Mouse (Mus musculus) splenic B cell, adult 2 months (primary cell): ENCODE data around the gene Nup85.

ENCODE experiments used
- DNase-seq: peaks from one replicate; pipeline ENCODE4 v3.0.0-alpha.2; 2011; ENCODE audit warnings: low read depth, low spot score
- H3K27me3 ChIP-seq: 2 replicates; pipeline ENCODE4 v1.6.1; 2012; ENCODE audit warnings: mild to moderate bottlenecking, low read length, moderate library complexity, mixed read lengths; ENCODE audit not compliant: control insufficient read depth, poor library complexity, insufficient read depth, severe bottlenecking
- H3K36me3 ChIP-seq: 2 replicates; pipeline ENCODE4 v1.6.1; 2012; ENCODE audit warnings: mild to moderate bottlenecking, low read length, moderate library complexity, mixed read lengths; ENCODE audit not compliant: control insufficient read depth, poor library complexity, insufficient read depth, severe bottlenecking

The Nup85 gene

DNA sequence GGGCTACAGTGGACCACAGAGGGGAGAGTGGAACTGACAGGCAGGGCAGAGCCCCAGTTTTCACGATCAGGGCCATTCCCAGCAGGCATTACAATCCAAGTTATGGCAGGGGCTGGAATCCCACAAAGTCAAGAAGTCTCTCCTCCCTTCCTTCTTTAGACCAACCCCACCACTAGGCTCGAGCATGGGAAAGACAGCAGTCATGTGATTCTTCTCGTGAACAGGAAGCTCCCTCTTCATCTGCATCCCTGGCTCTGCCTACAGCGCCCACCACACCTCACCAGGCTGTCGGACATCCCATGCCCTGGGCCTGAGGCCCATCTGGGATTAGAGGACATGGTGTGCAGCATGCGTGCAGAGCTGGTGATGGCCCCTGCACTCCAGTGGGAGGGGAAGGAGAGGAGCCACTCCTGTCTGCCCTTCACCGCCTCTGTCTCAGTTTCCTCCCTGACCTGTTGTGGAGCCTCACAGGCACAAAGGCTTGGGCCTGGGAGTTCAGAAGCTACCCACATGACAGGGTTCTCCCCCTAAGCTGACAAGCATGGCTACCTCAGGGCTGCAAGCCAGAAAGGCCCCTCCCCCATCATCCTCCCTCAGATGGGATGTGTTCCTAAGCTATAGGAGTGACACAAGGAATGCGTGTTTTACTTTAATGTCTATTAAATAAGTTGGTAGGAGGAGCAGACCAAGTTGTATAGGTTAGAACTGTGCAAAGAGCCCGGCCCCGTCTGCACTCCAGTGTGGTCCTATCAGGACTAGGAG lies 50.3 kb downstream of the Nup85 start:
- H3K27me3 ChIP-seq = no peaks in the 10 kb centered on the region
- H3K36me3 ChIP-seq = peaks cover 5% of the 10 kb centered on the region
- no peak for DNase-seq

- DNase-seq = no peak
- no peaks in the 10 kb centered on the region for H3K27me3 ChIP-seq
Observed at GRCm38 (mm10) chr11:115615108-115615825, 51.0 kb downstream of the Nup85 start.

GRCm38 (mm10) chr11:115615875-115616274 lies 51.6 kb downstream of the Nup85 start:
- Histone ChIP-seq H3K36me3 (peaks cover 6% of the 10 kb centered on the region), H3K27me3 (no peaks in the 10 kb centered on the region)
- DNase-seq = no peak

More at GRCm38 (mm10) chr11:115615108-115615825, 51.0 kb downstream of the Nup85 start:
- peaks cover 4% of the 10 kb centered on the region for H3K36me3 ChIP-seq

GRCm38 (mm10) chr11:115616371-115616770 lies 52.1 kb downstream of the Nup85 start:
- peaks cover 8% of the 10 kb centered on the region for H3K36me3 ChIP-seq
- no peaks in the 10 kb centered on the region for H3K27me3 ChIP-seq
- no peak for DNase-seq

DNA sequence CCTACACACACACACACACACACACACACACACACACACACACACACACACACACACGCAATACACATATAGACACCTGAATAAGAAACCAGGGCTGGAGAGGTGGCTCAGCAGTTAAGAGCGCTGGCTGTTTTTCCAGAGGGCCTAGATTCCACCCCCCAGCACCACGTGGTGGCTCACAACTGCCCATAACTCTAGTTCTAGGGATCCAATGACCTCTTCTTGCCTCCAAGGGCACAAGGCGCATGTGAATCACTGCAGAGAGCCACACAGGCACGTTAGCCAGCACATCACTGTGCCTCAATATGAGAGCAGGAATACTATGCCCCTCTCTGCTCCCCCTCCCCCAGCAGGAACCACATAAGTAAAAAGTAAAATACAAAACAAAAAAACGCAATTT lies 52.7 kb downstream of the Nup85 start:
- H3K27me3 ChIP-seq = no peaks in the 10 kb centered on the region
- H3K36me3 ChIP-seq = peaks cover 8% of the 10 kb centered on the region
- no peak for DNase-seq

- no peak for DNase-seq
Observed at GRCm38 (mm10) chr11:115618001-115618400, 53.8 kb downstream of the Nup85 start.

DNA sequence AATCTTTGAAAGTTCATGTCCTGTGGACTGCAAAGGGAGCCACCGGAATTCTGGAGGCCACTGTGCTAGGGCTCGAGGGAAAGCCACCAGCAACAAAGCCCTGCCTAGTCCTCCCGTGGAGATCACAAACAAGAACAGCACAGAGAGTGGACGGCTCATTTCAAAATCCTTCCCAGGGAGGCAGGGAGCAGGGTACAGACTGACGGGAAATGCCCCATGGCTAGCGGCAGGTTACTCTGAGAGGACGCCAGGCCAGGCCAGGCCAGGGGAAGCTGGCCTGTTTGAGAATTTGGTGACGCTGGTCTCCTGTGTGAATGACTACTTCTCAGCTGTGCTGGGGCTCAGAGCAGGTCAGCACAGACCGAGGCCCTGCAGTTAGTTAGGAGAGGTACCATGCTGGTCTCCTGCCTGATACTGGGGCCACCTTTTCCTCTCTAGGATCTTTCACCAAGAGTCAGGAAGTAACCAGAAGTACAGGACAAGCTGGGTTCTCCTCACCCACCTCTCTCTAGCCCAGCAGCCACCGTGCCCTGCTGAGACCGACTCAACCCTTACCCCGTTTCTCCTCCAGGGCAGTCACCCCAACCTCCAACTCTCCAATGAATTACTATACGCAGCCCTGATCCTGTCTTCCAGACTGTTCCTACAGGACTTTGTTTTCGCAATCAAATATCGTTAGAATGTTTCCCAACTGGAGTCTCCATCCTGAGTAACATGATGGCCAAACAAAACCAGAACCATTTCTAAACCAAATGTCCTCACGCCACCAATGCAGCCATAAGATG lies 54.7 kb downstream of the Nup85 start:
- DNase-seq = no peak
- Histone ChIP-seq H3K27me3 (no peaks in the 10 kb centered on the region), H3K36me3 (peaks cover 12% of the 10 kb centered on the region)

More at GRCm38 (mm10) chr11:115618001-115618400, 53.8 kb downstream of the Nup85 start:
- Histone ChIP-seq H3K36me3 (peaks cover 10% of the 10 kb centered on the region), H3K27me3 (no peaks in the 10 kb centered on the region)

- DNase-seq = no peak
- H3K27me3 ChIP-seq = no peaks in the 10 kb centered on the region
- H3K36me3 ChIP-seq = peaks cover 11% of the 10 kb centered on the region
Observed at GRCm38 (mm10) chr11:115619949-115620348, 55.7 kb downstream of the Nup85 start.

DNA sequence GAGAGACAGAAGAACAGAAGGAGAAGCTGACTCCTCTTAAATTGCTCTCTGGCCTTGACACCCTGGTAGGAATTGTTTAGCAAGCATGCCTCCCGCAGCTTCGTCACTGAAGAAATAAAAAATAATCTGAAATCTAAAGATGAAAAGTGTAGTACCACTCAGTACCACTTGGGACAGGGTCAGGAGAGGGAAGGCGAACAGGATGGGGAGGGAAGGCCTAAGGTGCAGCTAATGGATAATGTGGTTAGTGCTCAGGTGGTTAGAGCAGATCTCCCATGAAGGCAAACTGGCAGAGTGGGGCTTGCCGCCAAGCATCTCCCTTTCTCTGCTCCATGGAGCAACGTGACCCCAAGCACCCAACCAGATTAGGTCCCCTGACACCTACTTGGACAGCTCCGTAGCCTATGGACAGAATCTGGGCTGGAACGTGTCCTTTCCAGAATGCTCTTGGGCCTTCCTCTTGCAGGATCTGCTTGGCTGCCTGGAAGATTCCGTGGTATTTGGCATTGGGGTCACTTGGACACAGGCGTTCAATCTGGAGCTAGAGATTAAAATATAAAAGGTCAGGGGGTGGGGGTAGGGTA lies 59.3 kb downstream of the Nup85 start:
- Histone ChIP-seq H3K36me3 (peaks cover 10% of the 10 kb centered on the region), H3K27me3 (no peaks in the 10 kb centered on the region)
- peak; percentile 48 for DNase-seq

DNA sequence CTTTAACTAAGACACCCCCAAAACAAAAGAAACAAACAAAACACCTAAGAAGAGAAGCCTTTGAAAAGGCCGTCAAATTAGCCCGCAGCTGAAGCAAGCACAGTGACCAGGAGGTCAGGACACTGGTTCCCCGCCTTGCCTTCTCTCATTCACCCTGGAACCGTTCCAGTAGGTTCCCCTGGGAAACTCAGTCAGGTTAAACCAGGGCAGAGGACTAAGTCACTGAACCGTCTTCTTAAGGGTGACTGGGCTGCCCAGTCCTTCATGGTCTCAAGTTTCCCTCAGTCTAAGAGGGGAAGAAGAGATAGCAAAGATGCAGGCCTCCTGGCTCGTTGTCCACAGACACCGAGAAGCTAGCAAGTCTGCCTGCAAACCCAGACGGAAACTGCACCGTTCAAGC lies 61.6 kb downstream of the Nup85 start:
- DNase-seq = no peak
- no peaks in the 10 kb centered on the region for H3K27me3 ChIP-seq
- peaks cover 6% of the 10 kb centered on the region for H3K36me3 ChIP-seq

DNA sequence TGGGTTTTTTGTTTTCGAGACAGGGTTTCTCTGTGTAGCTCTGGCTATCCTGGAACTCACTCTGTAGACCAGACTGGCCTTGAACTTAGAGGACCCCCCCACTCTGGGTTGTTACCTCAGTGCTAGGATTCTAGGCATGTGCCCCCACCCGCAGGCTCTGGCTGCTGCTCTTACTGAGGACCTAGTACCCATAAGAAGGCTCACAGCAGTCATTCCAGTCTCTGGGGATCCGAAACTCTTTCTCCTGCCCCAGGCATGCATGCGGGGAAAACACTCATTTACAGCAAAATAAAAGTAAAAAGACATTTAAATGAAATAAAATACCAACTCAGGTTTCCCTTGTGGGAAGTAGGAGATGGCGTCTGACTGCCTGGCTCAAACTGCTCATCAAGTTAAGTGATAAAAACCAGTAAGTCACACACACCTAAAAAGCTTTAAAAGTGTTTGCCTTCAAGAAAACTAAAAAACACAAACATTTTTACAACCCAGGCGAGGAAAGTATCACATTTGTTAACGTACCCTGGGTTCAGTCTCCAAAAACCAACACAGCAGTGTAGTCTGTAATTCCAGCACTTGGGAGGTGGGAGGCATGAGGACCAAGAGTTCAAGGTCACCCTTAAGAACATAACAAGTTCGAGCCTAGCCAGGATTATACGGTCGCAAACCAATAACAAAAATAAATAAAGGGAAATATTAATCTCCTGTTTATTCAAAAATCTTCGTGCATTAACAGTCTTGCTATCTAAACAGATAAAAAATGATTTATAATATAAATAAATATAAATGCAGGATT lies 62.8 kb downstream of the Nup85 start:
- no peak for DNase-seq
- Histone ChIP-seq H3K27me3 (no peaks in the 10 kb centered on the region), H3K36me3 (peaks cover 4% of the 10 kb centered on the region)

DNA sequence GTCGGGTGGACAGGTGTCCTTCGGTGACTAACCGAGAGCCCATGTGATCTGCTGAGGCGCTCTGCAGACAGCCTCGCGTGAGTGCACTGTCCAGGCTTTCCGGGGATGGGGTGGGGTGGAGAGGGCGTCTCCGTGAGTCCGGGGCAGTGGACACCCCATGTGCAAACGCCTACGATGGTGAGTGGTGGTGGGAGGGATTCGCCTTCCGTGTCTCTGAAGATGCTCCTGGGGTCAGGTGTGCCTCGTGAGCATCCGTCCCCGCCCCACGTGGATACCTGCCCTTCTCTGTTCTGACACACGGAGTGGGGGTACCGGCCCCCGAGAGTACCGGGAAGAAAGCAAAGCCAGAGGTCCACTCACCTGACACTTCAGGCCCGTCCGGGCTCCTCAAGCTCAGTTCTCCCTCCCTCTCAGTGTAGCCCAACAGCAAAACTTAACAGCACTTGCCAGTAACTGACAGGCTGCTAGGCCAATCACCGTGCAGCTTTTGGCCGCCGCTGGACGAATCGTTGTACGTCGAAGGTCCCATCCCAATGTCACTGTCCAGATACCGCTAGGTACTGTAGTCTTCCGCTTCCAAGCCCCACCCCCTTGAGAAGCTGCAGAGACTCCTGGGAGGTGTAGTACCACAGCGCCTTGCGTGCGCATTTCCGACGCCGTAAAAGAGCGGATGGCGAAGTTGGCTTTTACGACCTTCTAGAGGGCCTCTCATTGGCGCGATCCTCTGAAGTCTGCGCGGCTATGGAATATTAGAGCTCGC lies 63.7 kb downstream of the Nup85 start, which contains the start of gene Slc25a19:
Gene Slc25a19 (minus strand): TSS at position 591 of the 760 bp plus-strand sequence.
- H3K27me3 ChIP-seq = no peaks in the 10 kb centered on the region
- H3K36me3 ChIP-seq = peaks cover 3% of the 10 kb centered on the region
- DNase-seq = peak; percentile 100

GRCm38 (mm10) chr11:115628465-115629101 lies 64.3 kb downstream of the Nup85 start:
- DNase-seq = no peak

More at GRCm38 (mm10) chr11:115628465-115629101, 64.3 kb downstream of the Nup85 start:
- Histone ChIP-seq H3K36me3 (no peaks in the 10 kb centered on the region), H3K27me3 (no peaks in the 10 kb centered on the region)
